Mouse (Mus musculus) forebrain, embryonic 16.5 days (tissue): ENCODE measurements around the gene Osbp2. TPM values are rescaled to one million over a fixed set of nuclear protein-coding genes. Genes with fewer than 3 reads are reported as not detected.
A peak's percentile ranks its signal among the peaks of the same experiment; 100 is the strongest.

Experiments used
- ATAC-seq: fragments of 200-750 bp; cut with Nextera tagmentation; 2 replicates; pipeline ENCODE4 v1.8.0; 2017; ENCODE audit warnings: mild to moderate bottlenecking, moderate library complexity
- H3K27ac ChIP-seq: fragments of 300-500 bp; sonication (generic); 2 replicates; pipeline ENCODE4 v1.5.1; 2014; ENCODE audit warnings: low read length, control low read depth
- H3K27me3 ChIP-seq: fragments of 300-500 bp; sonication (generic); replicated peaks from 2 replicates; pipeline ENCODE4 v1.6.1; 2014; ENCODE audit warnings: low read length; ENCODE audit not compliant: control insufficient read depth, insufficient read depth
- H3K36me3 ChIP-seq: fragments of 300-500 bp; sonication (generic); 2 replicates; pipeline ENCODE4 v1.6.1; 2014; ENCODE audit not compliant: control insufficient read depth, insufficient read depth
- H3K4me1 ChIP-seq: fragments of 300-500 bp; sonication (generic); replicated peaks from 2 replicates; pipeline ENCODE4 v1.6.1; 2014; ENCODE audit warnings: low read length; ENCODE audit not compliant: control insufficient read depth, insufficient read depth
- H3K4me2 ChIP-seq: fragments of 300-500 bp; sonication (generic); 2 replicates; pipeline ENCODE4 v1.6.1; 2014; ENCODE audit warnings: mild to moderate bottlenecking, low read length, control low read depth
- H3K4me3 ChIP-seq: fragments of 300-500 bp; sonication (generic); replicated peaks from 2 replicates; pipeline ENCODE4 v1.5.1; 2014; ENCODE audit warnings: mild to moderate bottlenecking, low read length, control low read depth
- H3K9ac ChIP-seq: fragments of 300-500 bp; sonication (generic); replicated peaks from 2 replicates; pipeline ENCODE4 v1.6.1; 2014; ENCODE audit warnings: low read depth, low read length, control low read depth
- H3K9me3 ChIP-seq: fragments of 300-500 bp; sonication (generic); 2 replicates; pipeline ENCODE4 v1.6.1; 2016; ENCODE audit warnings: low read length; ENCODE audit not compliant: control insufficient read depth
- WGBS: fragments of 180-500 bp; shearing (Covaris S2); extraction: QIAGEN DNeasy Blood & Tissue Kit; methylation state at CpG from one replicate; pipeline ENCODE4 v1.1.7; 2014; 5-methylcytosine and 5-hydroxymethylcytosine counted together
- polyA plus RNA-seq: library from polyadenylated mRNA; unstranded; fragments of >200 nt; fragmentation: Nextera tagmentation; extraction: Ambion mirVana; gene quantifications from 2 replicates; pipeline ENCODE4 v1.2.1, GENCODE M21; 2015

Osbp2 gene
- polyA plus RNA-seq, 1 experiment from 2014 or later, result 19.5 TPM

DNA sequence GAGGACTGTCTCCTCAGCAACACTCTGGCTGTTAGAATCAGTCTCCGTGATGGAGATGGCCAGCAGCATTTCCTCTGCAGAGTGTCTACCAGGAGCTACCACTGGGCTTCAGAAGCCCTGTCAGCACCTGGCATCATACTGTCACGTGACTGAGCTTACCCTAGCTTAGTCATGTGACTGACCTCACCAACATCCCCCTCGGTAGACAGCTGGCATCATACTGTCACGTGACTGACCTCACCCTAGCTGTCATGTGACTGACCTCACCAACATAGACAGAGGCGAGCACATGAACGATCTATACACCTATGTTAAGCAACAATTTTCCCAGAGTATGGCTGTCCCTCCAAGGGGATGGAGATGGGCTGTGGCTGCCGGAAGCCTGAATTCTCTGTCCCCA, 15.0 kb upstream of the Osbp2 start:
- H3K36me3 ChIP-seq, result no peaks in the 10 kb centered on the region
- H3K9ac ChIP-seq, result no peak overlapping the region
- H3K27ac ChIP-seq, result no peak overlapping the region
- 81% methylated on average over 7 of the region's 7 CpGs for WGBS
- ATAC-seq, result no peak
- no peak overlapping the region for H3K4me2 ChIP-seq
- no peaks in the 10 kb centered on the region for H3K9me3 ChIP-seq
- H3K4me3 ChIP-seq, result no peak overlapping the region
- no peaks in the 10 kb centered on the region for H3K4me1 ChIP-seq
- H3K27me3 ChIP-seq, result no peaks in the 10 kb centered on the region

DNA sequence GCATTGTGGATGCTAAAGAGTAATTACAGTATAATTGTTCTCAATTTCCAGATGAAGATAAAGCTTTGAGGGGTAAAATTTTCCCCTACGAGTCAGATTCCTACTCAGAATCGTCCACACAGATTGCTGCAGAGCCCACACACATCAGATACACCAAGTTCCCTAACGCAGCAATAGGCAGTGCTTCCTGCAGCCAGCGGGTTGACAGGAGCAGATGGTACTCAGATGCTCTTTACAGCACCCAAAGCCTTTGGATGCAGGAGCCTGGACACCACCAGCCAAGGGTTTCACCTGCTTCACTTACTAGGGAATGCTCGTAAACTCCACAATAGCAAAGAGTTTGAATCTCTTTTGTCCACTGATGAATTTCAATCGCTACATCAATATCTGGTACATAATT, 12.7 kb upstream of the Osbp2 start:
- Histone ChIP-seq H3K4me3 (no peak overlapping the region), H3K4me2 (no peak overlapping the region), H3K4me1 (no peaks in the 10 kb centered on the region), H3K27me3 (no peaks in the 10 kb centered on the region), H3K27ac (no peak overlapping the region), H3K36me3 (no peaks in the 10 kb centered on the region), H3K9me3 (no peaks in the 10 kb centered on the region), H3K9ac (no peak overlapping the region)
- ATAC-seq, result no peak
- 73% methylated on average over 6 of the region's 6 CpGs for WGBS

DNA sequence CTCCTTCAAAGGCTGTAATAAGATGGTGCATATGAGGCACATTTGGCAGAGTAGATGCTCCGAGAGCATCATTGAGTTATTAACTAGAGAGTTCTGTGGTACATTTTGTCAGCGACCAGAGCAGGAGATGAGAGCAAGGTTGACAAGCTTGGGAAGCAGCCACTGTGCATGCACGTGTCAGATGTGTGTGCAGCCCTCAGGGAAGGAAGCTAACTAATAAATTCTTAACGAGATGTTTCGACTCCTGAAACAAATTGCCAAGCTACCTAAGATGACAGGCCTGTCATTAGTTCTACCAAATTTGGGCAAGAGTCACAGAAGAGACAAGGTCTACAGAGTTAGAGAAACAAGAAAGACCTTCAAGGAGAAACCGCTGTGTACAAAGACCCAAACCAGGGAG, 640 bp upstream of the Osbp2 start:
- H3K4me1 ChIP-seq, result peaks cover 13% of the 10 kb centered on the region
- H3K36me3 ChIP-seq, result no peaks in the 10 kb centered on the region
- 18% methylated on average over 6 of the region's 6 CpGs for WGBS
- H3K4me2 ChIP-seq, result peak overlapping the region; percentile 86
- H3K9ac ChIP-seq, result no peak overlapping the region; the same call in 1 of the 2 replicates
- peak overlapping the region; percentile 61 for H3K4me3 ChIP-seq
- no peak overlapping the region for H3K27ac ChIP-seq
- no peaks in the 10 kb centered on the region for H3K27me3 ChIP-seq
- ATAC-seq, result no peak
- H3K9me3 ChIP-seq, result no peaks in the 10 kb centered on the region

DNA sequence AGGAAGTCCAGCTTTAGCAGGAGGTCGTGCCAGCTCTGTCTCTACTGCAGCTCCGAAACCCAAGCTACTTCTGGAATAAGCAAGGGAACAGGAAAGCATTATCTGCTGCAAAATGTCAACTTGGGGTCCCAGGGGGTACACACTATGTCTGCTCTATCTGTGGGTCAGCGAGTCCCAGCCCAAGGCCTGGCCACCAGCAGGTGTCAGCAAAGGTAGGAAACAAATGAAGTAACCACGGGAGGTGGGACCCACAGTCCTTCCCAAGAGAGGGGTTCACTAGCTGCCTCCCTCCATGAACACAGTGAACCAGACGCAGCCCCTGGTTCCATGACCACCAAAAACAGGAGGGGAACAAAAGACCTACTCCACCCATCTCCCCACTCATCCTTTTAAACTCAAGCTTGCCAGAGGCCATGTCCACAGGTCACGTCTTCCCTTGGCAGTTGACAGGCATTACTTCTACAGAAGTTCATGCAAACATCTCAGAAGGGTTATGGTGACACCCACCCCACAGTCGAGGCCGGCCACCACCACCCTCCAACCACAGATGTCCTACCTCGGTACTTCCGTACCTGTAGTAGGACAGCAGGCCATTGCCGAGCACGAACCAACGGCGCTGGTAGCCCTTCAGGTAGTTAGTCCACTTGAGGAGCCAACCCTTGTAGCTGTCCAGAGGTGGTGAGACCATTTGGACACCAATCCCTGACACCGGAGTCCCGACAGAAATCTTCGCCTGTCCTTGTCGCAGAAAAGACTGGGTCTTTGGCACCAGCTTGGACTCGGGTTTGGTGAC, 846 bp downstream of the Osbp2 start:
- peak overlapping the region; percentile 72 for H3K9ac ChIP-seq
- H3K27ac ChIP-seq, result no peak overlapping the region
- peaks cover 13% of the 10 kb centered on the region for H3K4me1 ChIP-seq
- no peaks in the 10 kb centered on the region for H3K27me3 ChIP-seq
- H3K36me3 ChIP-seq, result no peaks in the 10 kb centered on the region
- peak overlapping the region; percentile 86 for H3K4me2 ChIP-seq
- no peaks in the 10 kb centered on the region for H3K9me3 ChIP-seq
- WGBS, result 73% methylated on average over 19 of the region's 19 CpGs
- ATAC-seq, result no peak; the same call in 1 of the 2 replicates
- H3K4me3 ChIP-seq, result peak overlapping the region; percentile 61

DNA sequence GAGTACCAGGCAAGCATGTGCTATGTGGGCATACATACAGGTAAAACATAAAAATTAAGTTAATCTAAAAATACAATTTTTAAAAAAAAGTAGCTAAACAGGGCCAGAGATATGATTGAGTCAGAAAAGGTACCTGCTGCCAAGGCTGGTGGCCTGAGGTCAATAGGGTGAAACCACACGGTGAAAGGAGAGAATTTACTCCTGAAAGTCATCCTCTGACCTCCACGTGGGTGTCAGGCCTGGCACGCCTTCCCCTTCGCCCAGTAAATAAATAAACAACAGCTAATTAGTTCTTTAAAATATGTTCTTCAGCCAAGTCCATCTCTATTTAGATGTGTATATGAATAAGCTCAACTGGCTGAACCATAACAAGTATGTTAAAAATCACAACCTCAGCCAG, 3.3 kb downstream of the Osbp2 start:
- Histone ChIP-seq H3K9ac (no peak overlapping the region), H3K4me1 (peaks cover 13% of the 10 kb centered on the region)
- 85% methylated on average over 4 of the region's 4 CpGs for WGBS

DNA sequence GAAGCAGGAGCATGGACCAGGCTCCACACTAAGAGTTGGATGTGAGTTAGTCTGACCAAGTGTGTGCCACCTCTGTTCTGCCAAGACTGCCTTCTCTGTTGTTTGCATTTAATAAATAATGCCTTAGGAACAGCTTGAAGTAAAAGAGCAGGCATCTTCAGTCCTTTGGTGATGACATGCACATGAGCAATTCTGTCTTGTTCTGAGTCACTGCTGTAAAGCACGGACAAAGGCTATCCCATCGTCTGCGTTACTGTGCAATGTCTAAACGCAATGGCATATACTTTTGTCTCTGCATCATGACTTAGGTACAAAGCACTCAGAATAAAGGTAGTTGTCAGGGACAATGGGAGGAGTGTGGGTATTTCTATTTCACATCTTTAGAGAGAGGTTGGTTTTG, 3.9 kb downstream of the Osbp2 start:
- WGBS, result 88% methylated on average over 4 of the region's 4 CpGs
- ATAC-seq, result no peak
- H3K9me3 ChIP-seq, result no peaks in the 10 kb centered on the region

More for the DNA sequence above, 3.3 kb downstream of the Osbp2 start:
- Histone ChIP-seq H3K4me3 (no peak overlapping the region), H3K36me3 (no peaks in the 10 kb centered on the region), H3K27ac (no peak overlapping the region), H3K4me2 (no peak overlapping the region), H3K27me3 (no peaks in the 10 kb centered on the region), H3K9me3 (no peaks in the 10 kb centered on the region)
- ATAC-seq, result no peak

DNA sequence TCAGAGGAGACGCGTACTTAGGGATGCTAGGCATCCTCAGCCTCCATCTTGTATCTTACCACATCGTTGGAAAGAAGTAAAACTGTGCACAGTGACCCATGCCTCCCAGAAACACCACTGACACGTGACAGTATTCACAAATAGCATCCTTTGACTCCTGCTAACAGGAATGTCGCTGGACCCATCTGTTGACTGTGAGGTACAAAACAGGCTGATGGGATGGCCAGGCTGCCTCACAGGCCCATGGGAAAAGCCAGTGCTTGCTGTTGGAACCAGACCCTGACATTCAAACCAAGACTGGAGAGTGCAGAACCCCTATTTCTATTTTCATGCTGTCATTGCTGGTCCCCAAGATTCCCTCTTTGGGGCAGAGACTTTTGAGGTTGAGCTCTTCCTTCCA, 5.8 kb downstream of the Osbp2 start:
- Histone ChIP-seq H3K27ac (no peak overlapping the region), H3K9me3 (no peaks in the 10 kb centered on the region), H3K36me3 (no peaks in the 10 kb centered on the region), H3K27me3 (no peaks in the 10 kb centered on the region), H3K4me2 (no peak overlapping the region), H3K9ac (no peak overlapping the region), H3K4me1 (peaks cover 12% of the 10 kb centered on the region), H3K4me3 (no peak overlapping the region)
- ATAC-seq, result no peak
- WGBS, result 79% methylated on average over 5 of the region's 5 CpGs

More for the DNA sequence above, 3.9 kb downstream of the Osbp2 start:
- H3K4me1 ChIP-seq, result peaks cover 13% of the 10 kb centered on the region
- no peak overlapping the region for H3K9ac ChIP-seq
- no peaks in the 10 kb centered on the region for H3K27me3 ChIP-seq
- H3K27ac ChIP-seq, result no peak overlapping the region
- no peak overlapping the region for H3K4me3 ChIP-seq
- no peaks in the 10 kb centered on the region for H3K36me3 ChIP-seq
- H3K4me2 ChIP-seq, result no peak overlapping the region

DNA sequence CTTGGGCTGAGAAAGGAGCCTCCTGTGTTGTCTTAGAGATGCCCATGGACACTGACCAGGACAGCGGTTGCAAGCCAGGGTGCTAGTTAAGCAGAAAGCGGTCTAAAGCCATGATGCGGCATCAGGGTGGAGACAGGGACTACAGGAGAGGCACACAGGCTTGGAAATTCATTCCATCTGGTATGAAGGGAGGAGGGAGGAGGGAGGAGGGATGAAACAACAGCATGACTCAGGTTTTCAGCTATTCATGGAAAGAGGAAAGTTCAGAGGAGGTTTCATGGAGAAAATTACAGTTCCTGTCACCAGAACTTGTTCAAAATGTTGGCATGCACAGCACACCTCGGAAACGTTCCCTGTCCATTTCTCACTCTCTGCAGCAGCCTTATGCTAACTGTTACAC, 7.9 kb downstream of the Osbp2 start:
- H3K4me2 ChIP-seq, result no peak overlapping the region
- no peak overlapping the region for H3K9ac ChIP-seq
- H3K4me1 ChIP-seq, result peaks cover 12% of the 10 kb centered on the region
- no peak overlapping the region for H3K4me3 ChIP-seq
- WGBS, result 74% methylated on average over 5 of the region's 5 CpGs
- no peak for ATAC-seq
- H3K27ac ChIP-seq, result no peak overlapping the region
- H3K27me3 ChIP-seq, result no peaks in the 10 kb centered on the region
- H3K9me3 ChIP-seq, result no peaks in the 10 kb centered on the region
- no peaks in the 10 kb centered on the region for H3K36me3 ChIP-seq

DNA sequence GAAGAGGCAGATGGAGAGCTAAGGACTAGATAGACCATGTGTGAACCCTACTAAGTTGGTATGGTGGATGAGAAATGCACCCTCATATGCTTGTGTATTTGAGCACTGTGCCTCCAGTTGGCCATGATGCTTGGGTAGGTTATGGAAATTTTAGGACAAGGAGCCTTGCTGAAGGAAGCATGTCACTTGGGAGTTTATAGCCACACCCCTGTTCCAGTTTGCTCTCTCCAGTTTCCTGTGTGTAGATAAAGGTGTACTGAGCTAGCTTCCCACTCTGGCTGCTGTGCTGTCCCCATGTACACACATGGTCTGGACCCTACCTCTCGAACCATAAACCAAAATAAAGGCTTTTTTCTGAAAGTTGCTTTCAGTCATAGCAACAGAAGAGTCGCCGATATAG, 9.5 kb downstream of the Osbp2 start:
- H3K27me3 ChIP-seq, result no peaks in the 10 kb centered on the region
- H3K36me3 ChIP-seq, result no peaks in the 10 kb centered on the region
- WGBS, result 90% methylated on average over 3 of the region's 3 CpGs
- peak overlapping the region; percentile 82 for H3K27ac ChIP-seq
- no peaks in the 10 kb centered on the region for H3K9me3 ChIP-seq
- H3K4me3 ChIP-seq, result no peak overlapping the region
- peak; percentile 32 for ATAC-seq
- H3K4me2 ChIP-seq, result no peak overlapping the region
- H3K9ac ChIP-seq, result no peak overlapping the region
- H3K4me1 ChIP-seq, result peaks cover 12% of the 10 kb centered on the region
